Mouse (Mus musculus): ENCODE measurements at regions not wholly inside any gene's neighbourhood (a gene's known extent, or its start where the extent isn't known, plus 50 kb on each side); places are given as distances from the start of the nearest gene placed in this dataset.

GRCm38 (mm10) chr8:100796628-100797027 is 1380.4 kb upstream of the Cdh8 start:
- Histone ChIP-seq H3K4me3 (no peak overlapping the region), H3K4me1 (no peaks in the 10 kb centered on the region), H3K9ac (no peak overlapping the region), H3K27ac (no peak overlapping the region), H3K36me3 (no peaks in the 10 kb centered on the region), H3K9me3 (no peaks in the 10 kb centered on the region), H3K27me3 (replicated peaks) (no peaks in the 10 kb centered on the region), H3K4me2 (replicated peaks) (no peak overlapping the region)
- 73% methylated on average over 1 of the region's 1 CpGs for WGBS
- no peak for ATAC-seq (ENCODE audit: low FRiP score, low read depth)

- Histone ChIP-seq H3K9me3 (no peaks in the 10 kb centered on the region), H3K27ac (no peak overlapping the region), H3K9ac (no peak overlapping the region), H3K4me3 (no peak overlapping the region), H3K27me3 (replicated peaks) (no peaks in the 10 kb centered on the region), H3K4me1 (no peaks in the 10 kb centered on the region), H3K4me2 (replicated peaks) (no peak overlapping the region), H3K36me3 (no peaks in the 10 kb centered on the region)
- ATAC-seq (ENCODE audit: low FRiP score, low read depth): no peak
- 93% methylated on average over 7 of the region's 7 CpGs for WGBS
These were observed 1377.7 kb upstream of the Cdh8 start for GRCm38 (mm10) chr8:100793951-100794350.

- H3K4me3 ChIP-seq: no peak overlapping the region
- no peak for ATAC-seq (ENCODE audit: low FRiP score, low read depth)
- no peak overlapping the region for H3K9ac ChIP-seq
- H3K27ac ChIP-seq: no peak overlapping the region
- H3K4me1 ChIP-seq: no peaks in the 10 kb centered on the region
- H3K4me2 ChIP-seq (replicated peaks): no peak overlapping the region
- H3K36me3 ChIP-seq: no peaks in the 10 kb centered on the region
- WGBS: 75% methylated on average over 11 of the region's 11 CpGs
- no peaks in the 10 kb centered on the region for H3K27me3 ChIP-seq (replicated peaks)
- H3K9me3 ChIP-seq: no peaks in the 10 kb centered on the region
These were observed 1374.4 kb upstream of the Cdh8 start for GRCm38 (mm10) chr8:100790592-100791141.

- Histone ChIP-seq H3K9ac (no peak overlapping the region), H3K36me3 (no peaks in the 10 kb centered on the region), H3K27ac (no peak overlapping the region), H3K4me1 (no peaks in the 10 kb centered on the region), H3K9me3 (no peaks in the 10 kb centered on the region), H3K27me3 (replicated peaks) (no peaks in the 10 kb centered on the region), H3K4me3 (no peak overlapping the region), H3K4me2 (replicated peaks) (no peak overlapping the region)
- 75% methylated on average over 6 of the region's 6 CpGs for WGBS
- ATAC-seq (ENCODE audit: low FRiP score, low read depth): no peak
These were observed 1371.9 kb upstream of the Cdh8 start for GRCm38 (mm10) chr8:100788132-100788531.

GRCm38 (mm10) chr8:100772742-100773370 is 1356.6 kb upstream of the Cdh8 start:
- H3K27ac ChIP-seq: no peak overlapping the region
- 28% methylated on average over 9 of the region's 9 CpGs for WGBS
- H3K36me3 ChIP-seq: no peaks in the 10 kb centered on the region
- H3K4me1 ChIP-seq: no peaks in the 10 kb centered on the region
- H3K27me3 ChIP-seq (replicated peaks): no peaks in the 10 kb centered on the region
- no peak overlapping the region for H3K9ac ChIP-seq
- ATAC-seq (ENCODE audit: low FRiP score, low read depth): 0 out of 2 replicates have a peak, but pooled peaks have one; percentile 25
- no peaks in the 10 kb centered on the region for H3K9me3 ChIP-seq
- H3K4me3 ChIP-seq: no peak overlapping the region
- 0 out of 2 replicates have a peak overlapping the region, but pooled peaks have one; percentile 18 for H3K4me2 ChIP-seq (replicated peaks)

- Histone ChIP-seq H3K4me2 (replicated peaks) (no peak overlapping the region), H3K9ac (no peak overlapping the region), H3K36me3 (no peaks in the 10 kb centered on the region), H3K9me3 (no peaks in the 10 kb centered on the region), H3K27me3 (replicated peaks) (no peaks in the 10 kb centered on the region), H3K4me3 (no peak overlapping the region), H3K27ac (no peak overlapping the region), H3K4me1 (no peaks in the 10 kb centered on the region)
- no peak for ATAC-seq (ENCODE audit: low FRiP score, low read depth)
- WGBS: 47% methylated on average over 4 of the region's 4 CpGs
These were observed 1353.3 kb upstream of the Cdh8 start for GRCm38 (mm10) chr8:100769617-100770016.

- 82% methylated on average over 4 of the region's 4 CpGs for WGBS
- no peaks in the 10 kb centered on the region for H3K9me3 ChIP-seq
- no peaks in the 10 kb centered on the region for H3K36me3 ChIP-seq
- H3K4me2 ChIP-seq (replicated peaks): no peak overlapping the region
- no peak overlapping the region for H3K4me3 ChIP-seq
- H3K27ac ChIP-seq: no peak overlapping the region
- no peaks in the 10 kb centered on the region for H3K4me1 ChIP-seq
- ATAC-seq (ENCODE audit: low FRiP score, low read depth): no peak
- no peaks in the 10 kb centered on the region for H3K27me3 ChIP-seq (replicated peaks)
- no peak overlapping the region for H3K9ac ChIP-seq
These were observed 1317.7 kb upstream of the Cdh8 start for GRCm38 (mm10) chr8:100733927-100734326.

GRCm38 (mm10) chr8:100702365-100702764 is 1286.1 kb upstream of the Cdh8 start:
- H3K9ac ChIP-seq: no peak overlapping the region
- H3K27me3 ChIP-seq (replicated peaks): no peaks in the 10 kb centered on the region
- H3K27ac ChIP-seq: no peak overlapping the region
- no peak overlapping the region for H3K4me3 ChIP-seq
- H3K4me1 ChIP-seq: no peaks in the 10 kb centered on the region
- H3K36me3 ChIP-seq: no peaks in the 10 kb centered on the region
- no peak for ATAC-seq (ENCODE audit: low FRiP score, low read depth)
- H3K4me2 ChIP-seq (replicated peaks): no peak overlapping the region
- WGBS: 74% methylated on average over 2 of the region's 2 CpGs
- H3K9me3 ChIP-seq: no peaks in the 10 kb centered on the region

- no peak for ATAC-seq (ENCODE audit: low FRiP score, low read depth)
- H3K9me3 ChIP-seq: no peaks in the 10 kb centered on the region
- H3K4me1 ChIP-seq: no peaks in the 10 kb centered on the region
- no peak overlapping the region for H3K4me2 ChIP-seq (replicated peaks)
- no peaks in the 10 kb centered on the region for H3K27me3 ChIP-seq (replicated peaks)
- WGBS: 79% methylated on average over 3 of the region's 3 CpGs
- no peak overlapping the region for H3K9ac ChIP-seq
- H3K27ac ChIP-seq: no peak overlapping the region
- no peaks in the 10 kb centered on the region for H3K36me3 ChIP-seq
- no peak overlapping the region for H3K4me3 ChIP-seq
These were observed 1278.8 kb upstream of the Cdh8 start for GRCm38 (mm10) chr8:100695043-100695442.

- no peak for ATAC-seq (ENCODE audit: low FRiP score, low read depth)
- Histone ChIP-seq H3K4me1 (no peaks in the 10 kb centered on the region), H3K27ac (no peak overlapping the region), H3K9me3 (no peaks in the 10 kb centered on the region), H3K36me3 (no peaks in the 10 kb centered on the region), H3K27me3 (replicated peaks) (no peaks in the 10 kb centered on the region), H3K4me3 (no peak overlapping the region), H3K4me2 (replicated peaks) (no peak overlapping the region), H3K9ac (no peak overlapping the region)
- WGBS: 74% methylated on average over 3 of the region's 3 CpGs
These were observed 1262.3 kb upstream of the Cdh8 start for GRCm38 (mm10) chr8:100678580-100678979.

Data from neural tube, embryonic 12.5 days (tissue).